Comparison of ENCODE assay signal across 15 mouse cellular contexts in genomic region chr14:60830096-60830495, GRCm38 (mm10).
"Had no signal": no experiment of that assay in that cellular context is flagged by ENCODE, and none has a peak within 500 bp of the region (broad histone marks: within the 10 kb centered on the region; RNA-seq: fewer than 3 reads in every experiment).

No protein-coding gene starts in this region.

- H3K9ac ChIP-seq: kidney, embryonic 15.5 days; liver, embryonic 12.5 days; liver, embryonic 15.5 days; lung, embryonic 15.5 days had no signal

- H3K4me1 ChIP-seq: kidney, embryonic 15.5 days; liver, embryonic 12.5 days; liver, embryonic 15.5 days; lung, embryonic 15.5 days had no signal

- ATAC-seq: liver, embryonic 12.5 days had no signal

- DNase-seq: kidney, adult 11 months; kidney, adult 8-10 months; kidney, postnatal 10 days; kidney, postnatal 36 days; lung, adult 18-20 months; lung, postnatal 10 days; lung, postnatal 36 days; midbrain, embryonic 14.5 days; thymus, adult 18-20 months; thymus, postnatal 36 days had no signal

- H3K9me3 ChIP-seq: kidney, embryonic 15.5 days; liver, embryonic 12.5 days; liver, embryonic 15.5 days had no signal

- H3K27me3 ChIP-seq: kidney, embryonic 15.5 days; liver, embryonic 12.5 days; liver, embryonic 15.5 days; lung, embryonic 15.5 days had no signal

- H3K4me2 ChIP-seq: kidney, embryonic 15.5 days; liver, embryonic 12.5 days; liver, embryonic 15.5 days; lung, embryonic 15.5 days; midbrain, embryonic 11.5 days had no signal

- H3K4me3 ChIP-seq: kidney, embryonic 15.5 days; liver, embryonic 12.5 days; liver, embryonic 15.5 days; lung, embryonic 15.5 days had no signal

- H3K27ac ChIP-seq: kidney, embryonic 15.5 days; liver, embryonic 12.5 days; liver, embryonic 15.5 days; lung, embryonic 15.5 days had no signal
